Mouse (Mus musculus) limb, embryonic 11.5 days (tissue): Measurements from ENCODE around the gene Lsamp. TPM values are rescaled to one million over a fixed set of nuclear protein-coding genes. Genes with fewer than 3 reads are reported as not detected.

Experiments
- ATAC-seq: fragments of 200-750 bp; cut with Nextera tagmentation; 2 replicates; pipeline ENCODE4 v1.8.0; 2017; ENCODE audit warnings: low read depth; ENCODE audit not compliant: insufficient number of reproducible peaks, low FRiP score, low TSS enrichment
- DNase-seq: peaks from one replicate; pipeline ENCODE4 v3.0.0-alpha.2; 2015; ENCODE audit warnings: low spot score
- H3K27ac ChIP-seq: fragments of 300-500 bp; sonication (generic); replicated peaks from 2 replicates; pipeline ENCODE4 v1.5.1; 2014; ENCODE audit warnings: low read depth, mild to moderate bottlenecking, low read length
- H3K27me3 ChIP-seq: fragments of 300-500 bp; sonication (generic); 2 replicates; pipeline ENCODE4 v1.6.1; 2014; ENCODE audit warnings: mild to moderate bottlenecking, low read length, mixed read lengths; ENCODE audit not compliant: control insufficient read depth, insufficient read depth
- H3K36me3 ChIP-seq: fragments of 300-500 bp; sonication (generic); 2 replicates; pipeline ENCODE4 v1.6.1; 2014; ENCODE audit warnings: mild to moderate bottlenecking, low read length, moderate library complexity, mixed read lengths; ENCODE audit not compliant: control insufficient read depth, insufficient read depth
- H3K4me1 ChIP-seq: fragments of 300-500 bp; sonication (generic); 2 replicates; pipeline ENCODE4 v1.6.1; 2014; ENCODE audit warnings: low read length, mixed read lengths; ENCODE audit not compliant: control insufficient read depth, insufficient read depth
- H3K4me2 ChIP-seq: fragments of 300-500 bp; sonication (generic); 2 replicates; pipeline ENCODE4 v1.6.1; 2014; ENCODE audit warnings: low read depth, mild to moderate bottlenecking, moderate library complexity; ENCODE audit not compliant: severe bottlenecking
- H3K4me3 ChIP-seq: fragments of 300-500 bp; sonication (generic); 2 replicates; pipeline ENCODE4 v1.5.1; 2014; ENCODE audit warnings: low read depth, low read length
- H3K9ac ChIP-seq: fragments of 300-500 bp; sonication (generic); 2 replicates; pipeline ENCODE4 v1.6.1; 2014; ENCODE audit warnings: mild to moderate bottlenecking, low read length
- H3K9me3 ChIP-seq: fragments of 300-500 bp; sonication (generic); 2 replicates; pipeline ENCODE4 v1.6.1; 2016; ENCODE audit warnings: low read length; ENCODE audit not compliant: control insufficient read depth
- WGBS: fragments of 180-500 bp; shearing (Covaris S2); extraction: QIAGEN DNeasy Blood & Tissue Kit; methylation state at CpG from one replicate; pipeline ENCODE4 v1.1.7; 2014; 5-methylcytosine and 5-hydroxymethylcytosine counted together
- polyA plus RNA-seq: library from polyadenylated mRNA; unstranded; fragments of >200 nt; fragmentation: Nextera tagmentation; extraction: Ambion mirVana; gene quantifications from 2 replicates; pipeline ENCODE4 v1.2.1, GENCODE M21; 2014

The Lsamp gene
- polyA plus RNA-seq, 1 experiment from 2014 or later: 3.1 TPM

GRCm38 (mm10) chr16:40295240-40295639 lies 311.1 kb downstream of the Lsamp start:
- 90% methylated on average over 7 of the region's 7 CpGs for WGBS
- no peak for ATAC-seq

GRCm38 (mm10) chr16:40307666-40308065 lies 323.5 kb downstream of the Lsamp start:
- no peak overlapping the region for H3K27ac ChIP-seq
- no peaks in the 10 kb centered on the region for H3K36me3 ChIP-seq
- ATAC-seq (no peak), DNase-seq (no peak)
- H3K9me3 ChIP-seq: no peaks in the 10 kb centered on the region
- no peaks in the 10 kb centered on the region for H3K27me3 ChIP-seq
- no peak overlapping the region for H3K4me3 ChIP-seq
- no peak overlapping the region for H3K4me2 ChIP-seq
- WGBS: 66% methylated on average over 2 of the region's 2 CpGs
- H3K9ac ChIP-seq: no peak overlapping the region
- H3K4me1 ChIP-seq: no peaks in the 10 kb centered on the region

More at GRCm38 (mm10) chr16:40295240-40295639, 311.1 kb downstream of the Lsamp start:
- Histone ChIP-seq H3K4me3 (no peak overlapping the region), H3K9me3 (no peaks in the 10 kb centered on the region), H3K9ac (no peak overlapping the region), H3K4me1 (no peaks in the 10 kb centered on the region), H3K27me3 (no peaks in the 10 kb centered on the region), H3K36me3 (no peaks in the 10 kb centered on the region), H3K27ac (no peak overlapping the region), H3K4me2 (no peak overlapping the region)
- no peak for DNase-seq

- WGBS: 84% methylated on average over 2 of the region's 2 CpGs
- Histone ChIP-seq H3K36me3 (no peaks in the 10 kb centered on the region), H3K9ac (no peak overlapping the region), H3K27me3 (no peaks in the 10 kb centered on the region), H3K4me1 (no peaks in the 10 kb centered on the region), H3K27ac (no peak overlapping the region), H3K4me3 (no peak overlapping the region), H3K9me3 (no peaks in the 10 kb centered on the region), H3K4me2 (no peak overlapping the region)
- no peak for ATAC-seq
- DNase-seq: no peak
These were observed 332.0 kb downstream of the Lsamp start for GRCm38 (mm10) chr16:40316199-40316598.

DNA sequence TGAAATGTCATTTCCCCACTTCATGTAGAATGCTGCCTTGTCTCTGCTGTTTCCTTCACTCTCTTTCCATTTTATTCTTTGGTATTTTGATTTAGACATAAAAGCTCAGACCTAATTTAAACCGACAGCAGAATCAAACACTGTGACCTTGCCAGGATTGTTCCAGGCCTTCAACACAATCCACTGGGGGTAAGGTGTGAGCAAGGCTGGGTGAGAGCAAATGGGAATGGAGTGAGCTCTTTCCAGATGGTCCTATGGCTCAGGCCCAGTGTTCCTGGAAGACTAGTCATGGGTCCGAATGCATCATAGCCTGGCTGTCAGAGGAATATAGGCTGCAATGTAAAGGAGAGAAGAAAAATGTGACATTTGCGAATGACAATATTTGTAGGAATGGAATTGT lies 340.6 kb downstream of the Lsamp start:
- 91% methylated on average over 3 of the region's 3 CpGs for WGBS
- H3K9me3 ChIP-seq: no peaks in the 10 kb centered on the region
- H3K4me2 ChIP-seq: no peak overlapping the region
- no peaks in the 10 kb centered on the region for H3K27me3 ChIP-seq
- H3K36me3 ChIP-seq: no peaks in the 10 kb centered on the region
- DNase-seq: no peak
- H3K4me3 ChIP-seq: no peak overlapping the region
- H3K27ac ChIP-seq: no peak overlapping the region
- H3K9ac ChIP-seq: no peak overlapping the region
- no peaks in the 10 kb centered on the region for H3K4me1 ChIP-seq
- no peak for ATAC-seq

DNA sequence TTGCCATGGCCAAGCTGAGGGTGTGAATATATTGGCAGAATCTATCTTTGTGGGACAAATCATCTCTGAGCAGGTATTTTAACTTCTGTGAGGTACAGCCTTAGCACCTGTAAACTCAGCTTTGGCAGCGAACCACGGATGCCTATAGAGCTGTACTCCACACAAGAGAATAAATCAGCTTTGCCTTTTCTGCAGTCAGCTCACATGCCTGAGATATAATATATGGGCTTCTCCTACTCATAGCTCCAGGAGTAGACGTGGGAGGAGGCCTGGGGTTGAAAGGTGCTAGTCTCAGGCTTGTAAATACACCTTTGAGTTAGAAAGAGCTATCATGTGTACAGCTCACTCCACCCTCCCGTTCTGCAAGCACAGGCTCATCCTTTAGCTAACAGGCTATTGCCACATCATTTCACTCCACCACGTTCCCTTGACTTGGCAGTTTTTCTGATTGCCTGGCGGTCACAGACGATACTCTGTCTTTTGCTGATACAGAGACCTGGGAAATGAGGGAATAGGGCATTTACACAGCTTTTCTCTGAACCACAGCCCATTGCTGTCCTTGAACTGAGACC lies 344.2 kb downstream of the Lsamp start:
- Histone ChIP-seq H3K4me2 (no peak overlapping the region), H3K9ac (no peak overlapping the region), H3K36me3 (no peaks in the 10 kb centered on the region), H3K4me1 (no peaks in the 10 kb centered on the region), H3K4me3 (no peak overlapping the region), H3K27ac (no peak overlapping the region), H3K9me3 (no peaks in the 10 kb centered on the region), H3K27me3 (no peaks in the 10 kb centered on the region)
- WGBS: 80% methylated on average over 7 of the region's 7 CpGs
- ATAC-seq (no peak), DNase-seq (no peak)

DNA sequence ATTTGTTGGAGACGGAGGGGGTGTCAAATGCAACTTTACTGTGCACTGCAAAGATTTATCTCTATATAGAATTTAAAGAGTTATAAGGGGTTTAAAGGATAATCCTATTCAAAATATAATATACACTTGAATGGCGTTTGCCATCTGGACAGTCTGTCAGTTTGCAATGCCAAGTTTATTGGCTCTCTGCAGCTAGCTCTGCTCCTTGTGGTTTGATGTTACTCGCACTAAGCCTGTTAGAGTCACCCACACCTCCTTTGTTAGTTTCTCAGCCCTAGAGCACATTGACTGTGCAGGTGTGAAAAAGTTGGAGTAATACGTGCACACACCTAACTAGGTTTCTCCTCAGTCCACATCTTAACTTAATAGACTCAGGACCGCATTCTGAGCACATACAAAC lies 385.5 kb downstream of the Lsamp start:
- H3K4me2 ChIP-seq: no peak overlapping the region
- no peak overlapping the region for H3K27ac ChIP-seq
- no peaks in the 10 kb centered on the region for H3K9me3 ChIP-seq
- H3K4me3 ChIP-seq: no peak overlapping the region
- ATAC-seq (no peak), DNase-seq (no peak)
- no peak overlapping the region for H3K9ac ChIP-seq
- H3K4me1 ChIP-seq: no peaks in the 10 kb centered on the region
- no peaks in the 10 kb centered on the region for H3K27me3 ChIP-seq
- H3K36me3 ChIP-seq: no peaks in the 10 kb centered on the region
- 82% methylated on average over 5 of the region's 5 CpGs for WGBS

DNA sequence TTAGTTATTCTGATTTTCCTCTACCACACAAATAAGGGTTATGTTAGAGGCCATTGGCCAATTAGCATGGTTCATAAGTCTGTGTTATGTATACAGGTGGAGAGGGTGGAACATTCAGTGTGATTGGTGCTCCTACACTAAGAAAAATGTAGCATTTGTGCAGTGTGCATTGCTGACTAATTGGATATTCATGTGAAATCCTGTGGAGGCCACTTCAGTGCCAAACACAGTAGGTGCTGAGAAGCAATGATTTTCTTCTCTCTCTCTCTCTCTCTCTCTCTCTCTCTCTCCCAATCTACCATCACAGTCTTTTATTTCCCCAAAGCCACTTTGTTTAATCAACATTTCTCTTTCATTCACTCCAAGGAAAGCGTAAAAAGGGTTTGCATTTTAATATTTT lies 387.1 kb downstream of the Lsamp start:
- Histone ChIP-seq H3K27me3 (no peaks in the 10 kb centered on the region), H3K9me3 (no peaks in the 10 kb centered on the region), H3K4me3 (no peak overlapping the region), H3K4me2 (no peak overlapping the region), H3K27ac (no peak overlapping the region), H3K4me1 (no peaks in the 10 kb centered on the region), H3K9ac (no peak overlapping the region), H3K36me3 (no peaks in the 10 kb centered on the region)
- DNase-seq: no peak
- no peak for ATAC-seq
- WGBS: 93% methylated on average over 1 of the region's 1 CpGs

DNA sequence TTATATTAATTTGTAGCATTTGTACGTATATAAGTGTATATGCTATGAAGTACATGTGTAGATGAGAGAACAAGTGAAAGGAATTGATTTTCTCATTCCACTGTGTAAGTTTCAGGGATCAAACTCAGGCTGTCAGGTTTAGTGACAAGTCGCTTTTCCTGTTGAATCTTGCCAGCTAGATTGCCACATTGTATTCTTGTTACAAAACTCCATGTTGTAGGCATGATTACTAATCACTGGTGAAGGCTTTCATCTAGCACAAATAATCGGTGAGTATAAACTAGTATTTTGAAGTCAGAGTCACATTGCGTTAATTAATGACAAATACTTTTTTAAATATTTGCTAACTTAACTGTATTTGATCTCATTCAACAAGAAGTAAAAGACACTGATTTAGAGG lies 391.2 kb downstream of the Lsamp start:
- 92% methylated on average over 4 of the region's 4 CpGs for WGBS

DNA sequence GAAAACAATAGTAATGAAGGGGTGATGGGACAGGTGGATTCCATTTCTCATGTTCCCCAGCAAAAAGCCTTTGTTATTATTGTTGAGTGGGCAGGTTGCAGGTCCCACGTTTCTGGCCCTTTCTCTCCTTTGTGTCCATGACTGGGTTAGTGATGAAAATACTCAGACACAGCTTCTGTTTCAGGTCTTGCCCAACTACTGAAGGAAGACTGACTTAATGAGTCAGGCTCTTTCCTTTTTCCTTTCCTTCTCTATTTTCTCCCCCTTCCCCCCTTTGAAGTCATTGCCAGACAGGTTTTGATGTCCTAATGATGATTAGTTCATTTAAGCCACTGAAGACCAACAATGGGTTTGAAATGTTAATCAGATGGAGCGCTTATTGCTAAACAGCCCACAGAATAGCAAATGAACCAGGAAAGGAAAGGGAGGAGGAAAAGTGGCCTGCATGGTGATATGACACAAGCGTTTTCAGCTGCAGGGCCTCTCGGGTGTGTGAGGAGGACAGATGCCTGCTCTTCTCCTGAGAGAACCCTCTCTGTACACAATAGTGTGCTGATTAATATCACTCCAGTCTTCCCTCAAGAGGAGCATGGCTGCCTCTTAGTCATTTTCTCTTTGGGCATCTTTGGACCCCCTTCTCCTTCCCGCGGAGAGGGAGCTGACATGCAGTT lies 393.1 kb downstream of the Lsamp start:
- no peak overlapping the region for H3K4me3 ChIP-seq
- H3K27ac ChIP-seq: no peak overlapping the region
- no peaks in the 10 kb centered on the region for H3K27me3 ChIP-seq
- ATAC-seq (no peak), DNase-seq (no peak)
- H3K36me3 ChIP-seq: no peaks in the 10 kb centered on the region
- 81% methylated on average over 6 of the region's 6 CpGs for WGBS
- no peaks in the 10 kb centered on the region for H3K9me3 ChIP-seq
- H3K4me2 ChIP-seq: no peak overlapping the region
- H3K9ac ChIP-seq: no peak overlapping the region
- H3K4me1 ChIP-seq: no peaks in the 10 kb centered on the region

More for the DNA sequence above, 391.2 kb downstream of the Lsamp start:
- Histone ChIP-seq H3K4me2 (no peak overlapping the region), H3K4me1 (no peaks in the 10 kb centered on the region), H3K27ac (no peak overlapping the region), H3K36me3 (no peaks in the 10 kb centered on the region), H3K4me3 (no peak overlapping the region), H3K27me3 (no peaks in the 10 kb centered on the region), H3K9me3 (no peaks in the 10 kb centered on the region), H3K9ac (no peak overlapping the region)
- no peak for ATAC-seq
- no peak for DNase-seq
